Mouse (Mus musculus): ENCODE results near the gene Hormad2.

- TF ChIP-seq CTCF (IDR thresholded peaks at IDR 0.05; ENCODE audit: borderline replicate concordance, extremely low read depth, insufficient read depth, insufficient read length), result no peak
- TF ChIP-seq POLR2A (IDR thresholded peaks at IDR 0.05; ENCODE audit: borderline replicate concordance, extremely low read depth, insufficient read depth, insufficient read length, poor library complexity, severe bottlenecking), result no peak
These were observed 101.6 kb downstream of the Hormad2 start for GRCm38 (mm10) chr11:4339275-4339674.
